Mouse (Mus musculus) liver, adult 2 months (tissue): ENCODE measurements around the gene Pnp. TPM values are rescaled to one million over a fixed set of nuclear protein-coding genes. Genes with fewer than 3 reads are reported as not detected.
A peak's percentile ranks its signal among the peaks of the same experiment; 100 is the strongest.
"Not testable (repeated sequence)": the region's sequence is repeated elsewhere in the genome, so short reads cannot be mapped to it uniquely, and the experiment has no call there.

Source experiments
- DNase-seq: peaks from one replicate; pipeline ENCODE4 v3.0.0-alpha.2; 2011; ENCODE audit warnings: low read depth, low spot score; ENCODE audit errors: extremely low read depth
- H3K27ac ChIP-seq: fragments of 200-500 bp; replicated peaks from 2 replicates; pipeline ENCODE4 v1.5.1; 2012; ENCODE audit warnings: low read depth, mild to moderate bottlenecking, control low read depth, inconsistent platforms, low read length; ENCODE audit not compliant: insufficient read depth
- H3K27me3 ChIP-seq: fragments of 200-500 bp; 2 replicates; pipeline ENCODE4 v1.6.1; 2012; ENCODE audit warnings: mild to moderate bottlenecking, moderate library complexity, low read length, inconsistent platforms; ENCODE audit not compliant: control insufficient read depth, insufficient read depth
- H3K36me3 ChIP-seq: fragments of 200-500 bp; 2 replicates; pipeline ENCODE4 v1.6.1; 2012; ENCODE audit warnings: low read length, inconsistent platforms; ENCODE audit not compliant: control insufficient read depth, insufficient read depth
- H3K4me1 ChIP-seq: fragments of 200-500 bp; 2 replicates; pipeline ENCODE4 v1.6.1; 2011; ENCODE audit warnings: low read length; ENCODE audit not compliant: control insufficient read depth, insufficient read depth
- H3K4me3 ChIP-seq: fragments of 200-500 bp; 2 replicates; pipeline ENCODE4 v1.5.1; 2011; ENCODE audit warnings: low read depth, mild to moderate bottlenecking, control low read depth, low read length, moderate library complexity; ENCODE audit not compliant: insufficient read depth
- H3K79me2 ChIP-seq: fragments of 200-500 bp; 2 replicates; pipeline ENCODE4 v1.6.1; 2012; ENCODE audit warnings: inconsistent platforms, mild to moderate bottlenecking, low read length, moderate library complexity; ENCODE audit not compliant: control insufficient read depth, insufficient read depth
- H3K9ac ChIP-seq: fragments of 200-500 bp; 2 replicates; pipeline ENCODE4 v1.6.1; 2012; ENCODE audit warnings: low read depth, mild to moderate bottlenecking, control low read depth, inconsistent platforms, low read length
- CTCF ChIP-seq: fragments of 200-500 bp; IDR thresholded peaks from 2 replicates; pipeline ENCODE4 v1.5.1; 2011; ENCODE audit warnings: low read depth, low read length, control low read depth
- POLR2A ChIP-seq: fragments of 200-500 bp; IDR thresholded peaks from 2 replicates; pipeline ENCODE4 v1.6.1; 2011; ENCODE audit warnings: low read length, control low read depth; ENCODE audit not compliant: insufficient read depth; ENCODE audit errors: extremely low read depth
- WGBS: fragments of 180-500 bp; shearing (Covaris S2); methylation state at CpG from one replicate; pipeline ENCODE4 v1.1.7; 2018; 5-methylcytosine and 5-hydroxymethylcytosine counted together
- polyA plus RNA-seq: library from polyadenylated mRNA; depleted of rRNA; stranded (reverse); fragments of >200 nt; gene quantifications from 2 replicates; pipeline ENCODE4 v1.2.3, GENCODE M21; 2012; rRNA removed
- total RNA-seq: library from RNA; depleted of rRNA; stranded (reverse); fragments of >200 nt; gene quantifications from 2 replicates; pipeline ENCODE4 v1.2.3, GENCODE M21; 2014; rRNA removed

The Pnp gene
- total and polyA plus RNA-seq, 2 experiments = 83.1 to 111 TPM

DNA sequence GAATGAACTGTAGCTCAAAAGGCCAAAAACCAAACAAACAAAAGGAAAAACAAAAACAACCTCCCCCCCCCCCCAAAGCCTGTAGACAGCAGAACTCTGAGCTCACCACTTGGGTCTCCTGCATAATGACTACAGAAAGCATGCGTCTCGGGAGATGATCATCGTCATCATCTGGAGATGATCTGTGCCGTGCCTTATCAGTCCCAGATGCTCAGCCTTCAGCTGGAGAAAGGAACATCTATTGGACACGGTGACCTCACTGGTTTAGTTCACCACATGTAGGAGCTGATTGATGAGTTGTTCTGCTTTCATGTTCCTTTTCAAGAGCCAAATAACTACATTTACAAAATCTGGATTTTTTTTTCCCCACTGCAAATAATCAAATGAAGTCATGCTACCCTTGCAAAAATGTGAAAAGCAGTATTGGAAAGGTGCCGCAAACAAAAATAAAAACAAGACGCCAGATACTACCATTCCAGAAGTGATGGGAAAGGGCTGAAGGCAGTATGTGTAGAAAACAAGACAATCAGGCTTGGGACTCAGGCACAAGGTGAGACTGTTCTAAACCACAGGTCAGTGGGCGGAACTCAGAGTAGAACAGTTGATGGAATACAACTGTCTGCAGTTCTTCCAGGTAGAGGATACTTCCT lies 76.4 kb downstream of the Pnp start, which contains the start of gene Rnase10:
Gene Rnase10, plus strand, starts transcription at position 600 of the 650 bp plus-strand sequence.
- Histone ChIP-seq H3K4me1 (peaks cover 19% of the 10 kb centered on the region), H3K4me3 (no peak within 1 kb of the TSS), H3K27me3 (no peaks in the 10 kb centered on the region), H3K9ac (peak within 1 kb of the TSS; percentile 55), H3K79me2 (no peaks in the 10 kb centered on the region), H3K36me3 (no peaks in the 10 kb centered on the region), H3K27ac (peak within 1 kb of the TSS; percentile 96)
- no peak for DNase-seq
- WGBS = 83% methylated on average over 8 of the region's 8 CpGs
- TF ChIP-seq POLR2A = no peak
- TF ChIP-seq CTCF = no peak

DNA sequence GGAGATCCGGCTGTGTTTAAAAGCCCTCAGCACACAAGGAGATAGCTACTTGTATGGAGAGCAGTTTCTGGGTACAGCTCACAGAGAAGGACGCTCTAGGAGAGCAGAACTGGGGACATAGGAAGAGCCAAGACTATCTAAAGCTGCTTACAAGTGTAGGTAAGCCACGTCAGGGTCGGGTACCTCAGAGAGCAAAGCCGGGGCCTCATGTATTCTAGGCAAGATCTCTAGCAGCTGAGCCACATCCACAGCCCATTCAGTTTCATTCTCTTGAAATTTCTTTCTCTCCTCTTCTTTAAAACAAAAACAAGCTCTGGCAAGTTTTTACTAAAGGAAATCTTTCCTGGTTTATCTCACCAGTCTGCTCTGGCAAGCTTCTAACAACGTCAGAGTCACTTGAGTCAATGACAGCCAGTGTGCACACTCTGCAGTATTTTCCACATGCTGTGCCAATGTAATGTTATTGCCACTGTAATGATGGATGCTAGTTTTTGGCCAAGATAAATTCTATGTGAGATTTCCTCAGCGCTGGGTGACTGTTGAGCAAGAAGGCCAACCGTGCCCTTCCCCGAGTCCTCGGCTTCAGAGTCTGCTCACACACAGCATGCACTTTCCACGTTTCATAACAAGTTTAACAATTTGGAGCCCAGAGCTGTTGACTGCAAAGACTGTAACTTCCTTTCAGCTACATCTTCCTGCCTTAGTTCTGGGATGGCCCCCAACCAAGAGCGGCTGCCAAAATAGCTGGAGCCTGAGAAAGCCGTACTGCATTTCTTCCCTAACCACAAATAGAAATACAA lies 77.2 kb downstream of the Pnp start:
- Histone ChIP-seq H3K9ac (peak overlapping the region; percentile 55), H3K36me3 (no peaks in the 10 kb centered on the region), H3K4me3 (no peak overlapping the region), H3K4me1 (peaks cover 19% of the 10 kb centered on the region), H3K79me2 (no peaks in the 10 kb centered on the region), H3K27me3 (no peaks in the 10 kb centered on the region), H3K27ac (peak overlapping the region; percentile 96)
- TF ChIP-seq POLR2A (no peak), CTCF (no peak)
- WGBS = 22% methylated on average over 13 of the region's 13 CpGs
- peak; percentile 100 for DNase-seq

DNA sequence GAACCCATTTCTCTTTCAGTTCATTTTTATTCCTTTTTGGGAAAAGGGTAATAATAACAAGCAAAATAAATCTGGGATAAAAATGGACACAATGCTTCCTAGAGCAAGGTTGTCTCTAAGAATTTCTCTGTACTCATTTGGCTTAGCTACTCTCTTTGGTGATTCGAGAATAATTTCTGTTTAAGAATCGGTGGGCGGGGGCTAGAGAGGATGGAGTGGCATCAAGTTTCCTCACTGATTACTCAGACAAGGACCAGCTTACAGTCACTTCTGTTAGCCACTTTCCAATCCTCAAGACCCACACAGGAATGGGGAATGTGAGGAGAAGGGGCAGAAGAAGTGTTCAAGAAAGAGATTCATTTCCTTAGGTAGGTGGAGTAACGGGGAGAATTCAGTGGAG lies 77.9 kb downstream of the Pnp start:
- H3K79me2 ChIP-seq = no peaks in the 10 kb centered on the region
- H3K27ac ChIP-seq = peak overlapping the region; percentile 78
- no peak overlapping the region for H3K4me3 ChIP-seq
- no peak for TF ChIP-seq CTCF
- no peak for TF ChIP-seq POLR2A
- H3K36me3 ChIP-seq = no peaks in the 10 kb centered on the region
- H3K9ac ChIP-seq = no peak overlapping the region
- H3K4me1 ChIP-seq = peaks cover 19% of the 10 kb centered on the region
- no peak for DNase-seq
- H3K27me3 ChIP-seq = no peaks in the 10 kb centered on the region
- WGBS = 73% methylated on average over 4 of the region's 4 CpGs

DNA sequence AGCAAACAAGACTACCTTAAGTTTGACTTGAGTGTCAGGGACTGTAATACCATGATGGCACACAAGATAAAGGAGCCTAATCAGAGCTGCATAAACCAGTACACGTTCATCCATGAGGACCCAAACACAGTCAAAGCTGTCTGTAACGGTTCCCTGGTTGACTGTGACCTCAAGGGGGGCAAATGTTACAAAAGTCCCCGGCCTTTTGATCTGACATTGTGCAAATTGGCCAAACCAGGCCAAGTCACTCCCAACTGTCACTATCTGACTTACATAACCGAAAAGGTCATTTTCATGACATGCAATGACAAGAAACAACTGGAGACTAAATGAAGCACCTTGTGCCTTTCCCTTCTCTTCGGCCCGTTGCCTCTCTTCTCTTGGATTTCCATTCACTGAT lies 78.7 kb downstream of the Pnp start:
- Histone ChIP-seq H3K27me3 (no peaks in the 10 kb centered on the region), H3K9ac (no peak overlapping the region), H3K36me3 (no peaks in the 10 kb centered on the region), H3K4me1 (peaks cover 19% of the 10 kb centered on the region), H3K27ac (peak overlapping the region; percentile 14; the same call in 1 of the 2 replicates), H3K4me3 (no peak overlapping the region), H3K79me2 (no peaks in the 10 kb centered on the region)
- TF ChIP-seq POLR2A (no peak), CTCF (no peak)
- WGBS = 36% methylated on average over 6 of the region's 6 CpGs
- peak; percentile 94 for DNase-seq

DNA sequence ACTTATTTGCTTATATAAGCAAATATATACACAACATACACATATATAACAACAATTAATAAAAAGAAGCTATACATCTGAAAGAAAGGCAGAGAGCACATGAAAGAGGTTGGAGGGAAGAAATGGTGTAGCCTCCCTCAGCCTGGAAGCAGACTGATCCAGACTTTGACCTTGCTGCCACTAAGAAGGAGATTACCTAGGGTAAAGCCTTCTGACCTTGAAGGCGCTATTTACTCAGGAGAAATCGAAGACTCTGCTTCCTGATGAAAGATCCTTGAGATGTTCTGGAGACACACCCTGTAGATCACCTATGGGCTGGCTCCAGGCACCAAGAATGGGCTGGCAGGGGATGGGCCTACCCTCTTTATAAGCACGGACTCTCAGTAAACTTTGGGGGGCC lies 83.8 kb downstream of the Pnp start:
- H3K4me1 ChIP-seq, H3K9ac ChIP-seq, H3K79me2 ChIP-seq, H3K27ac ChIP-seq, DNase-seq, H3K27me3 ChIP-seq, H3K36me3 ChIP-seq, H3K4me3 ChIP-seq: not testable (repeated sequence)
- WGBS = 91% methylated on average over 3 of the region's 3 CpGs

Other genes starting within 250 kb of the Pnp start
- not detected in 2 replicates for gene Olfr747, start 237.9 kb upstream of the Pnp start, total RNA-seq
- not detected in 2 replicates for gene Olfr747, start 237.9 kb upstream of the Pnp start, polyA plus RNA-seq
- not detected in 2 replicates for gene Olfr748, start 223.7 kb upstream of the Pnp start, total RNA-seq
- not detected in 2 replicates for gene Olfr748, start 223.7 kb upstream of the Pnp start, polyA plus RNA-seq
- not detected in 2 replicates for gene Olfr749, start 186.0 kb upstream of the Pnp start, total RNA-seq
- gene Olfr749, start 186.0 kb upstream of the Pnp start, polyA plus RNA-seq = not detected in 2 replicates
- gene Ttc5, start 145.6 kb upstream of the Pnp start, total RNA-seq = 10.3 and 12.5 TPM in 2 replicates
- gene Ttc5, start 145.6 kb upstream of the Pnp start, polyA plus RNA-seq = 7.1 and 8.2 TPM in 2 replicates
- 0.92 TPM in 1 of 2 replicates, not detected in the other for gene Ccnb1ip1, start 123.3 kb upstream of the Pnp start, total RNA-seq
- gene Ccnb1ip1, start 123.3 kb upstream of the Pnp start, polyA plus RNA-seq = not detected in 2 replicates
- 11.0 and 11.5 TPM in 2 replicates for gene Parp2, start 123.2 kb upstream of the Pnp start, total RNA-seq
- gene Parp2, start 123.2 kb upstream of the Pnp start, polyA plus RNA-seq = 4.8 and 6.2 TPM in 2 replicates
- 9.0 and 14.2 TPM in 2 replicates for gene Tep1, start 60.5 kb upstream of the Pnp start, total RNA-seq
- gene Tep1, start 60.5 kb upstream of the Pnp start, polyA plus RNA-seq = 9.9 and 13.1 TPM in 2 replicates
- gene Klhl33, start 33.6 kb upstream of the Pnp start, total RNA-seq = 0.07 and 0.09 TPM in 2 replicates
- 0.05 TPM in 1 of 2 replicates, not detected in the other for gene Klhl33, start 33.6 kb upstream of the Pnp start, polyA plus RNA-seq
- 69.2 and 85.0 TPM in 2 replicates for gene Osgep, start 6.2 kb upstream of the Pnp start, total RNA-seq
- gene Osgep, start 6.2 kb upstream of the Pnp start, polyA plus RNA-seq = 41.5 and 50.1 TPM in 2 replicates
- 27.8 and 33.6 TPM in 2 replicates for gene Apex1, start 6.1 kb upstream of the Pnp start, total RNA-seq
- gene Apex1, start 6.1 kb upstream of the Pnp start, polyA plus RNA-seq = 27.1 and 28.4 TPM in 2 replicates
- 11.9 and 18.7 TPM in 2 replicates for gene Pip4p1, start 226 bp upstream of the Pnp start, total RNA-seq
- 40.5 and 43.6 TPM in 2 replicates for gene Pip4p1, start 226 bp upstream of the Pnp start, polyA plus RNA-seq
- gene Gm49342, start 13.4 kb downstream of the Pnp start, total RNA-seq = 51.7 and 94.7 TPM in 2 replicates
- 45.7 and 80.3 TPM in 2 replicates for gene Gm49342, start 13.4 kb downstream of the Pnp start, polyA plus RNA-seq
- 0.81 and 1.1 TPM in 2 replicates for gene Pnp2, start 24.9 kb downstream of the Pnp start, total RNA-seq
- gene Pnp2, start 24.9 kb downstream of the Pnp start, polyA plus RNA-seq = 0.16 TPM in 1 of 2 replicates, not detected in the other
- 0.09 TPM in 1 of 2 replicates, not detected in the other for gene Rnase10, start 76.7 kb downstream of the Pnp start, total RNA-seq
- gene Rnase10, start 76.7 kb downstream of the Pnp start, polyA plus RNA-seq = 0.09 and 0.11 TPM in 2 replicates
- gene Rnase9, start 110.8 kb downstream of the Pnp start, total RNA-seq = not detected in 2 replicates
- not detected in 2 replicates for gene Rnase9, start 110.8 kb downstream of the Pnp start, polyA plus RNA-seq
- not detected in 2 replicates for gene Rnase11, start 119.1 kb downstream of the Pnp start, total RNA-seq
- gene Rnase11, start 119.1 kb downstream of the Pnp start, polyA plus RNA-seq = not detected in 2 replicates
- 0.27 TPM in 1 of 2 replicates, not detected in the other for gene Rnase12, start 126.6 kb downstream of the Pnp start, total RNA-seq
- gene Rnase12, start 126.6 kb downstream of the Pnp start, polyA plus RNA-seq = not detected in 2 replicates
- not detected in 2 replicates for gene Olfr750, start 143.4 kb downstream of the Pnp start, total RNA-seq
- gene Olfr750, start 143.4 kb downstream of the Pnp start, polyA plus RNA-seq = not detected in 2 replicates
- 1,910 and 2,134 TPM in 2 replicates for gene Rnase4, start 160.0 kb downstream of the Pnp start, total RNA-seq
- 1,816 and 2,115 TPM in 2 replicates for gene Rnase4, start 160.0 kb downstream of the Pnp start, polyA plus RNA-seq
- gene Ang, start 160.1 kb downstream of the Pnp start, total RNA-seq = 224 and 249 TPM in 2 replicates
- gene Ang, start 160.1 kb downstream of the Pnp start, polyA plus RNA-seq = 541 and 671 TPM in 2 replicates
- not detected in 2 replicates for gene Eddm3b, start 183.3 kb downstream of the Pnp start, total RNA-seq
- gene Eddm3b, start 183.3 kb downstream of the Pnp start, polyA plus RNA-seq = not detected in 2 replicates
- 1.1 and 1.2 TPM in 2 replicates for gene Rnase6, start 192.8 kb downstream of the Pnp start, total RNA-seq
- 0.57 and 1.0 TPM in 2 replicates for gene Rnase6, start 192.8 kb downstream of the Pnp start, polyA plus RNA-seq
- gene Rnase1, start 215.7 kb downstream of the Pnp start, total RNA-seq = 7.4 and 28.5 TPM in 2 replicates
- 0.09 TPM in 2 replicates for gene Rnase1, start 215.7 kb downstream of the Pnp start, polyA plus RNA-seq
- gene Rnase2b, start 231.2 kb downstream of the Pnp start, total RNA-seq = not detected in 2 replicates
- gene Rnase2b, start 231.2 kb downstream of the Pnp start, polyA plus RNA-seq = not detected in 2 replicates